Mouse (Mus musculus) MEL (cell line): ENCODE data around the gene Cyp4x1. TPM values are rescaled to one million over a fixed set of nuclear protein-coding genes. Genes with fewer than 3 reads are reported as not detected.

Experiments
- DNase-seq: peaks from one replicate; pipeline ENCODE4 v3.0.0; 2011; ENCODE audit warnings: low read depth, low spot score
- H3K27ac ChIP-seq: 2 replicates; pipeline ENCODE4 v1.5.1; 2012; ENCODE audit warnings: low read depth, mild to moderate bottlenecking, control low read depth, low read length, moderate library complexity; ENCODE audit not compliant: control insufficient read depth
- H3K27me3 ChIP-seq, 2 experiments: fragments of 150-350 bp in 1 of 2; sonication (generic) in 1 of 2; 2 replicates each; pipeline ENCODE4 v1.6.1; 2012; ENCODE audit warnings: low read length in 2 of 2, mild to moderate bottlenecking in 2 of 2, improper control_type of control experiment in 1 of 2, moderate library complexity in 1 of 2; ENCODE audit not compliant: insufficient read depth in 2 of 2, control insufficient read depth in 1 of 2
- H3K36me3 ChIP-seq, 2 experiments: 2 replicates each; pipeline ENCODE4 v1.6.1; 2012 to 2014; ENCODE audit warnings: low read length in 2 of 2, improper control_type of control experiment in 1 of 2, inconsistent platforms in 1 of 2, mild to moderate bottlenecking in 1 of 2; ENCODE audit not compliant: insufficient read depth in 2 of 2, control insufficient read depth in 1 of 2
- H3K4me1 ChIP-seq, 2 experiments: fragments of 150-350 bp in 1 of 2; sonication (generic) in 1 of 2; 2 replicates each; pipeline ENCODE4 v1.6.1; 2012; ENCODE audit warnings: low read length in 2 of 2, improper control_type of control experiment in 1 of 2, mild to moderate bottlenecking in 1 of 2; ENCODE audit not compliant: insufficient read depth in 2 of 2, control insufficient read depth in 1 of 2
- H3K4me3 ChIP-seq, 2 experiments: fragments of 150-350 bp in 1 of 2; sonication (generic) in 1 of 2; 2 replicates each; pipeline ENCODE4 v1.5.1; 2012; ENCODE audit warnings: low read depth in 2 of 2, low read length in 2 of 2, mild to moderate bottlenecking in 2 of 2, moderate library complexity in 2 of 2, control low read depth in 1 of 2, improper control_type of control experiment in 1 of 2; ENCODE audit not compliant: control insufficient read depth in 1 of 2, insufficient read depth in 1 of 2
- H3K79me2 ChIP-seq: 2 replicates; pipeline ENCODE4 v1.6.1; 2012; ENCODE audit warnings: mild to moderate bottlenecking, low read length, moderate library complexity; ENCODE audit not compliant: control insufficient read depth, poor library complexity, insufficient read depth
- H3K9ac ChIP-seq: 2 replicates; pipeline ENCODE4 v1.6.1; 2012; ENCODE audit warnings: low read depth, mild to moderate bottlenecking, control low read depth, low read length, moderate library complexity; ENCODE audit not compliant: control insufficient read depth, poor library complexity, severe bottlenecking
- H3K9me3 ChIP-seq: fragments of 150-350 bp; sonication (generic); replicated peaks from 2 replicates; pipeline ENCODE4 v1.6.1; 2012; ENCODE audit warnings: mild to moderate bottlenecking, low read length, improper control_type of control experiment, moderate library complexity; ENCODE audit not compliant: insufficient read depth
- CTCF ChIP-seq, 3 experiments: IDR thresholded peaks in 2 of 3; conservative IDR thresholded peaks in 1 of 3; 2 replicates each; pipeline ENCODE4 v1.5.1; 2011 to 2012; ENCODE audit warnings: low read length in 3 of 3, low read depth in 2 of 3, mild to moderate bottlenecking in 2 of 3, improper control_type of control experiment in 1 of 3, inconsistent platforms in 1 of 3, mixed read lengths in 1 of 3, moderate library complexity in 1 of 3; ENCODE audit not compliant: control insufficient read depth in 1 of 3, insufficient read depth in 1 of 3, poor library complexity in 1 of 3, severe bottlenecking in 1 of 3
- ELF1 ChIP-seq: IDR thresholded peaks from 2 replicates; pipeline ENCODE4 v1.6.1; 2014; ENCODE audit warnings: low read depth, mild to moderate bottlenecking, inconsistent platforms, low read length, improper control_type of control experiment, moderate library complexity
- GABPA ChIP-seq: IDR thresholded peaks from 2 replicates; pipeline ENCODE4 v1.6.1; 2012; ENCODE audit warnings: low read depth, mild to moderate bottlenecking, inconsistent platforms, low read length, improper control_type of control experiment, moderate library complexity
- GATA1 ChIP-seq: IDR thresholded peaks from 2 replicates; pipeline ENCODE4 v1.6.1; 2011; ENCODE audit warnings: low read depth, low read length, improper control_type of control experiment
- JUND ChIP-seq: IDR thresholded peaks from 2 replicates; pipeline ENCODE4 v1.6.1; 2011; ENCODE audit warnings: low read depth, mild to moderate bottlenecking, improper control_type of control experiment, low read length
- KAT2A ChIP-seq: conservative IDR thresholded peaks from 2 replicates; pipeline ENCODE4 v1.6.1; 2012; ENCODE audit warnings: low read depth, low read length, improper control_type of control experiment, inconsistent platforms
- MAX ChIP-seq: IDR thresholded peaks from 2 replicates; pipeline ENCODE4 v1.6.1; 2011; ENCODE audit warnings: low read length, improper control_type of control experiment
- MXI1 ChIP-seq: IDR thresholded peaks from 2 replicates; pipeline ENCODE4 v1.6.1; 2011; ENCODE audit warnings: mild to moderate bottlenecking, low read depth, low read length, improper control_type of control experiment
- MYB ChIP-seq: IDR thresholded peaks from 2 replicates; pipeline ENCODE4 v1.6.1; 2011; ENCODE audit warnings: mild to moderate bottlenecking, low read depth, low read length, improper control_type of control experiment
- MYC ChIP-seq: IDR thresholded peaks from 2 replicates; pipeline ENCODE4 v1.6.1; 2011; ENCODE audit warnings: low read depth, mild to moderate bottlenecking, low read length, improper control_type of control experiment, moderate library complexity
- NRF1 ChIP-seq: IDR thresholded peaks from 2 replicates; pipeline ENCODE4 v1.6.1; 2014; ENCODE audit warnings: low read depth, mild to moderate bottlenecking, inconsistent platforms, low read length, improper control_type of control experiment, moderate library complexity; ENCODE audit not compliant: poor library complexity, insufficient read depth, severe bottlenecking
- POLR2A ChIP-seq, 2 experiments: IDR thresholded peaks; 2 replicates each; pipeline ENCODE4 v1.6.1; 2011 to 2012; ENCODE audit warnings: low read length in 2 of 2, mild to moderate bottlenecking in 2 of 2, control low read depth in 1 of 2, improper control_type of control experiment in 1 of 2, low read depth in 1 of 2, moderate library complexity in 1 of 2; ENCODE audit not compliant: control insufficient read depth in 1 of 2, insufficient read depth in 1 of 2, poor library complexity in 1 of 2
- POLR2AphosphoS5 ChIP-seq: IDR thresholded peaks from 2 replicates; pipeline ENCODE4 v1.6.1; 2012; ENCODE audit warnings: low read depth, borderline replicate concordance, mild to moderate bottlenecking, inconsistent platforms, low read length, moderate library complexity, mixed read lengths
- RCOR1 ChIP-seq: IDR thresholded peaks from 2 replicates; pipeline ENCODE4 v1.6.1; 2012; ENCODE audit warnings: low read depth, mild to moderate bottlenecking, inconsistent platforms, low read length, improper control_type of control experiment
- SMC3 ChIP-seq: IDR thresholded peaks from 2 replicates; pipeline ENCODE4 v1.6.1; 2011; ENCODE audit warnings: low read depth, low read length, improper control_type of control experiment
- TAL1 ChIP-seq: IDR thresholded peaks from 2 replicates; pipeline ENCODE4 v1.6.1; 2012; ENCODE audit warnings: mild to moderate bottlenecking, inconsistent platforms, low read length, moderate library complexity, mixed read lengths
- UBTF ChIP-seq: IDR thresholded peaks from 2 replicates; pipeline ENCODE4 v1.6.1; 2012; ENCODE audit warnings: low read depth, mild to moderate bottlenecking, inconsistent platforms, low read length, improper control_type of control experiment, moderate library complexity, borderline replicate concordance; ENCODE audit not compliant: insufficient read depth
- USF2 ChIP-seq, 2 experiments: IDR thresholded peaks; 2 replicates each; pipeline ENCODE4 v1.6.1; 2011 to 2012; ENCODE audit warnings: improper control_type of control experiment in 2 of 2, low read length in 2 of 2, borderline replicate concordance in 1 of 2, inconsistent platforms in 1 of 2, low read depth in 1 of 2, mild to moderate bottlenecking in 1 of 2; ENCODE audit not compliant: insufficient read depth in 1 of 2
- ZMIZ1 ChIP-seq: IDR thresholded peaks from 2 replicates; pipeline ENCODE4 v1.6.1; 2012; ENCODE audit warnings: low read depth, mild to moderate bottlenecking, inconsistent platforms, low read length, improper control_type of control experiment, moderate library complexity
- ZNF384 ChIP-seq: IDR thresholded peaks from 2 replicates; pipeline ENCODE4 v1.6.1; 2012; ENCODE audit warnings: low read depth, mild to moderate bottlenecking, inconsistent platforms, low read length, improper control_type of control experiment
- polyA plus RNA-seq, 2 experiments: library from polyadenylated mRNA; stranded (reverse) in 1 of 2; unstranded in 1 of 2; fragments of >175 nt in 1 of 2; fragments of >200 nt in 1 of 2; gene quantifications; 2 replicates each; pipeline versions ENCODE4 v1.2.1 to v1.2.4; 2012; ENCODE audit warnings: low replicate concordance in 2 of 2, low read depth in 1 of 2; ENCODE audit not compliant: insufficient read length in 2 of 2, insufficient read depth in 1 of 2, missing spikeins in 1 of 2
- total RNA-seq: library from RNA; depleted of rRNA; stranded (reverse); fragments of 300-350 nt; gene quantifications from 2 replicates; pipeline ENCODE4 v1.2.3, GENCODE M21; 2012

Gene Cyp4x1
- total and polyA plus RNA-seq, 3 experiments: 0.04 to 0.47 TPM; not detected in 1

DNA sequence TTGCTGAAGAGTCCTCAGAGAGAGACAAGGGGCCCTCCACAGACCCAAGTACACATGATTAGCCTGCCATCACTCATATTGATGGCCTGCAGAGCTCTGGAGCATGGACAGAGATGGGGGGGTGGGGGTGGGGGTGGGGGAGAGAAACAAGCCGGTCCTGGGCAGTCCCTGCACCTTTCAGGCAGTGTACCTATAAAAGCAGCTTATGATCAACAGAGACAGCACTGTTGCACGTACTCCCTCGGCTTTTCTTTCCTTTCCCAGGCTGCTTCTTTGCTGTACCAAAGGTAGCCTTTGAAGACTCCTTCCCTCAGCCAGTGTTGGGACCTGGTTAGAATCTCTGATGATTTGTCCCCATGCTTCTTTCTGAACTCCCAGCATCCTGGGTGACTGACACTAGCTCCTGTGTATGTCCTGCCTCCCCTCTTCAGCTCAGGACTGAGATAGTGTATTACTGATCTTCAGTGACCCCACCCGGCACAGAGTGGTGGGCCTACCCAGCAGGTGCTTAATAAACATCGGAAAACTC is 54.2 kb downstream of the Cyp4x1 start:
- Histone ChIP-seq H3K27me3 (no peaks in the 10 kb centered on the region), H3K9ac (no peak overlapping the region), H3K27ac (no peak overlapping the region), H3K36me3 (peaks cover 0 to 18% of the 10 kb centered on the region in 2 experiments; a peak in 2 of 4 replicates), H3K4me3 (no peak overlapping the region), H3K9me3 (no peaks in the 10 kb centered on the region), H3K79me2 (no peaks in the 10 kb centered on the region), H3K4me1 (peaks cover 14 to 25% of the 10 kb centered on the region in 2 experiments)
- no peak for DNase-seq
- TF ChIP-seq MXI1 (no peak), MAX (no peak), SMC3 (no peak), ZMIZ1 (no peak), GATA1 (no peak), JUND (no peak), TAL1 (no peak), POLR2AphosphoS5 (no peak), UBTF (no peak), MYC (no peak), GABPA (no peak), KAT2A (no peak), RCOR1 (no peak), ELF1 (no peak), USF2 (IDR thresholded peaks at IDR 0.05; ENCODE audit: borderline replicate concordance in 1 of 2, insufficient read depth in 1 of 2, low read depth in 1 of 2, low read length in 2 of 2) (no peak)

DNA sequence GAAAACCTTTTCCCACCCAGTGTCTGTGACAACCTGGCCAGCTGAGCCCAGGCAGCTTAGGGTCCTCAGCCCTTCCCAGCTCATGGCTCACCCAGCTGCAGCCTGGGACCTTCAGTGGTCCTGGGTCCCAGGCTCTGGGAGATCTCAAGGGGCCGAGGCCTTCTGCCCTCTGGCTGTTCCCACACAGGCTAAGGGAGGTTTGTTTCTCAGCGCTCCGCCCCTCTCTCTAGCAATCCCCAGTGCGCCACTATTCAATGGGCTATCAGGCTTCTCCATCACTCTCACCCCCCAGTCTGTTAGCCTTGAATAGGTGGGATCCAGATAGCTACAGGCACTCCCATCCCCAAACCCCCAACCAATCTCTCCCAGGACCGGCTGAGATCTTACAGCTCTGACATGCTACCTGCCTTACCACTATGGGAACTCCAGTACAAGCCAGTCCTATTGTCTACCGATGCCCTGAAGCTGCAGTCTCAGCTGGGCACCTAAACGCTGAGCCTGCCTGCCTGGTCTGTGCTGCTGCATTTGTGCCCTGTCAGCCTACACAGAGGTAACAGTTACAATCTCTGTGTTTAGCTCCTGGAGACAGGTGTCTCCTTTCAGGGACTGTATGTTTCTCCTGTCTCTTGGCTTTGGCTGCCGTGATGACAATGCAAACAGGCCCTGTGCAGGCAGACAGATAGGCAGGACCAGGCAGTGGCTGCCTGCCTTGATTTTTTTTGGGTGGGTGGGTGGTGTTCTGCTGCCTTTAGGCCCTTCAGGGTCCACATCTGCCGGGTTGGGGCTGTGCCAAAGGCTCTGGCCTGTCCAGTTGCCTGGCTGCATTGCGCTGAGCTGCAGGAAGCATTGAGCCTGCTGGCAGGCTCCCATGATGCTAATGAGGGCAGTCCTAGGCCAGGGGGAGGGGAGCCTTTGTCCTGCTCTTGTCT is 54.9 kb downstream of the Cyp4x1 start:
- Histone ChIP-seq H3K4me1 (peaks cover 20 to 30% of the 10 kb centered on the region in 2 experiments), H3K27ac (no peak overlapping the region), H3K36me3 (peaks cover 0 to 23% of the 10 kb centered on the region in 2 experiments; a peak in 2 of 4 replicates), H3K4me3 (no peak overlapping the region), H3K9ac (no peak overlapping the region)
- no peak for TF ChIP-seq CTCF (IDR thresholded peaks at IDR 0.05 in 2 of 3, conservative IDR thresholded peaks at IDR 0.05 in 1 of 3; ENCODE audit: control insufficient read depth in 1 of 3, insufficient read depth in 1 of 3, low read depth in 2 of 3, low read length in 3 of 3, poor library complexity in 1 of 3, severe bottlenecking in 1 of 3)
- TF ChIP-seq POLR2A (IDR thresholded peaks at IDR 0.05; ENCODE audit: control insufficient read depth in 1 of 2, insufficient read depth in 1 of 2, low read depth in 1 of 2, low read length in 2 of 2, poor library complexity in 1 of 2): no peak
- TF ChIP-seq TAL1: no peak
- no peak for TF ChIP-seq NRF1
- no peak for TF ChIP-seq ZMIZ1
- TF ChIP-seq MAX: no peak
- no peak for TF ChIP-seq USF2 (IDR thresholded peaks at IDR 0.05; ENCODE audit: borderline replicate concordance in 1 of 2, insufficient read depth in 1 of 2, low read depth in 1 of 2, low read length in 2 of 2)
- no peak for TF ChIP-seq UBTF
- no peak for TF ChIP-seq ZNF384
- TF ChIP-seq MYB: no peak
- TF ChIP-seq, all 39 proteins: peak for 0
- no peak for DNase-seq
- H3K9me3 ChIP-seq: no peaks in the 10 kb centered on the region
- no peaks in the 10 kb centered on the region for H3K27me3 ChIP-seq
- H3K79me2 ChIP-seq: no peaks in the 10 kb centered on the region
